Mouse (Mus musculus) brain, adult 2 months (tissue): Measurements from ENCODE around the gene Dcp1b.
A peak's percentile ranks its signal among the peaks of the same experiment; 100 is the strongest.
"Not testable (repeated sequence)": the region's sequence is repeated elsewhere in the genome, so short reads cannot be mapped to it uniquely, and the experiment has no call there.

Experiments
- DNase-seq: peaks from one replicate; pipeline ENCODE4 v3.0.0; 2011; ENCODE audit warnings: low read depth, low spot score

Gene Dcp1b

DNA sequence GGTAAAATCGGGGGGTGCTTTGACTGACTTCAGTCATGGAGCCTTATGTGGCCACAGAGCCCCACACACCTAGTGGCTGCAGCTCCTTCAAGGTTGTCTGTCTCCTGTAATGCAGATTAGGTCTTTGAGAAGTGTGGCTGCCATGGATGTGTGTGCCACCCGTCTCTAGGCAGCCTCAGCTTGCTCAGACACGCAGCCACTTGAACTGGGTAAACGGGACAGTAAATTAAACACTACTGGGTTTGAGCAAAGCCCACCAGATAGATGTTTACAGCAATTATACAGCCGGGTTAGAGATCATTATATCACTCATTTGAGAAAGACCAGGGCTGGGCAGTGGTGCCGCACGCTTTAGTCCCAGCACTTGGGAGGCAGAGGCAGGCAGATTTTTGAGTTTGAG lies 19.5 kb downstream of the Dcp1b start:
- DNase-seq = no peak

- no peak for DNase-seq
Observed at GRCm38 (mm10) chr6:119196382-119197305, 21.6 kb downstream of the Dcp1b start, which contains the start of gene Cacna1c. Gene Cacna1c, minus strand, starts transcription at chr6:119196418.

DNA sequence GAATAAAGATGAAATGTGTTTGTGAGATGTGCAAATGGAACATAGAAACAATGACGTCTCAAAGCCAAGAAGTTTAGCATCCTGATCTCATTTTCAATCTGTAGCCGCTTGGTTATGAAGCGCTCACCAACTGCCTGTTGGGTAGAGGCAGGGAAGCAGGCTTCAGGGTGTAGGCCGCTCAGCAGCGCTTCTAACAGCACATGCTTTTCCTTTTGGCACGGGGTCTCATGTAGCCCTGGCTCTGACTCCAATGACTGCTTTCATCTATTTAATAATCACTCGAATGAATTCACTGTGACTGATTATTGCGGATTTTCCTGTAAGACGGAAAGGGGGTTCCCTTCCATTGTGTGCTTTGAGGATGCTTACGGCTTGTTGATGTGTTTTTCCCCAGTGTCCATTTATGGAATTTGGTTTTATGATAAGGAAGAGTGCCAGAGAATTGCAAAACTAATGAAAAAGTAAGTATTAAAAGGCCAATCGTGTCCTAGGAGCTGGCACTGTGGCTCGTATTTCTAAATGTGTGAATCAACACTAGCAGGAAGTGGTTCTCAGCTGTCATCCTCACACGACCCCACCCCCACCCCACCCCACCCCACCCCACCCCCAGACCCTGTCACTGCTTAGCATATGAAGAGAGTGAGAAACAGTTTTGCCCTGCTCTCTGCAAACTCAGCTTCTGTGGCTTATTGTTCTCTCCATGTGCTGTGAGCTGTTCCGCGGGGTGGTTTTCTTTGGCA lies 23.7 kb downstream of the Dcp1b start:
- no peak for DNase-seq

GRCm38 (mm10) chr6:119199274-119199879 lies 24.3 kb downstream of the Dcp1b start:
- DNase-seq = no peak

- DNase-seq = no peak
Observed at GRCm38 (mm10) chr6:119200362-119200761, 25.3 kb downstream of the Dcp1b start.

DNA sequence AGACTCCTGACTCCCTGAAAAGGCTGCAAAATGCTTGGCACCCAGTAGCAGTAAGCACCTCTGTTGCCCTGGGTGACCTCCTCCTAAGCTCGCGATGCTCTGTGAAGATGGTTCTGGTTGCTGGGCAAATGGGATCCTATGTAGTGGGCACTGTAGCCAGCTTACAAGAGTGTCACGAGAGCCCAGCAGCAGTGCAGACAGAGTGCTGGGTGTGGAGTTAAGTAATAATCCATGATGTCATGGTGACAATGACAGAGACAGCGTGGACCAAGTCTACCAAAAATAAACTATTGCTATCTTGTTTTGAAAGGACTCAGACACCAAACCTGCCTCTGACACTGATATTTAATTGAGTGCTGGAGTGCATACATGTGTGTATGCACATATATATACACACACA lies 26.5 kb downstream of the Dcp1b start:
- DNase-seq = no peak

DNA sequence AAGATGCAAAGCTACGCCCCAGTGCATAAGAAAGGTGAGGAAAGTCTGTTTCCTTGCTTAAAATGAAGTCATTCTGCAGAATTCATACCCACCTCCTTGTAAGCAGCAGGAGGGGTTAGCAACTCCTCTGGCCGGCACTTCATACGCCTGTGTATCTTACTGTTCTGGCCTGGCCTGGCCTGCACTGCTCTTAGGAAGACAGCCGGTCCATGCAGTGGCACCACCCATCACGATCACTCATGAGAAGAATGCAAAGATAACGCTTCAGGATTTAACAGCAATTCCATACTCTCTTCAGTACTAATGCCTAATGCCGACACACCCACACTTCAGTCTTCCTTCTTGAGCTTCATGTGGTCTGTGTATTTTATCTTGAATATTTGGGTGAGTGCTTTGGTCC lies 29.2 kb downstream of the Dcp1b start:
- DNase-seq = no peak

DNA sequence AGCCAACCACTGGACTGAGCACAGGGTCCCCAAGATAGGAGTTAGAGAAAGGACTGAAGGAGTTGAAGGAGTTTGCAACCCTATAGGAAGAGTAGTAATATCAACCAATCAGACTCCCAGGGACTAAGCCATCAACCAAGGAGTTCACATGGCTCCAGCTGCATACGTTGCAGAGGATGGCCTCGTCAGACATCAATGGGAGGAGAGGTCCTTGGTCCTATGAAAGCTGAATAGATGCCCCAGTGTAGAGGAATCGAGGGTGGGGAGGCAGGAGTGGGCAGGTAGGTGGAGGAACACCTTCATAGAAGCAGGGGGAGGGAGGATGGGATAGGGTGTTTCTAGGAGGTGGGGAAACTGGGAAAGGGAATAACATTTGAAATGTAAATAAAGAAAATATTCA lies 29.9 kb downstream of the Dcp1b start:
- no peak for DNase-seq

DNA sequence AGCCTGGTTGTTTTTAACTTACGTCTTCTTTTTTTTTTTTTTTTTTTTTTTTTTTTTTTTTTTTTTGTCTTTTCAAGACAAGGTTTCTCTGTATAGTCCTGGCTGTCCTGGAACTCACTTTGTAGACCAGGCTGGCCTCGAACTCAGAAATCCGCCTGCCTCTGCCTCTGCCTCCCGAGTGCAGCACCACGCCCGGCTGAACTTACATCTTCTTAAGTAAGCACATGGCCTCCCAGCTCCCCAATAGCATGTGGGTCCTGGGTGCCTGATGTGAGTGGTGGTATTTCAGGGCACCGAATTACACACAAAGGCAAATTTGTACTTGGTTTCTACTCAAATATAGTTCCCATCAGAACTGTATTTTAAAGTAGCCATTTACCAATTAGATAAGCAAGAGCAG lies 31.0 kb downstream of the Dcp1b start:
- DNase-seq = not testable (repeated sequence)

DNA sequence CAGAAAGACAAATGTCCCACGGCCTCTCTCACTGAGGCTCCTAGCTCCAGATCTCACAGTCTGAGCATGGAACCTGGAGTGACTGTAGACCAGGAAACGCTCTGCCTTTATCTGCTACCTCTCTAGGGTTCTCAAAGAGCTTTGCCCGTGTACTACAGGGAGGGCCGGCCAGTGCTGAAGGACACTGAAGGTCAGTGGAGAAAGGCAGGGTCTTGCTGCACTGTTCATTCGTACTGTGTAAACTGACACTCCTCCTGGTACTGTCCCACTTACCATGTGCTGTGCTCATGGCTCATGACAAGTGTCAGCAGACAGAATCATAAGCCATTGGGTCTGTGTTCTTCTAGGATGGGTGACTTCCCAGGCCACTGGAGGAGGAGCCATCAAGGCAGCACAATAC lies 38.3 kb downstream of the Dcp1b start:
- no peak for DNase-seq

DNA sequence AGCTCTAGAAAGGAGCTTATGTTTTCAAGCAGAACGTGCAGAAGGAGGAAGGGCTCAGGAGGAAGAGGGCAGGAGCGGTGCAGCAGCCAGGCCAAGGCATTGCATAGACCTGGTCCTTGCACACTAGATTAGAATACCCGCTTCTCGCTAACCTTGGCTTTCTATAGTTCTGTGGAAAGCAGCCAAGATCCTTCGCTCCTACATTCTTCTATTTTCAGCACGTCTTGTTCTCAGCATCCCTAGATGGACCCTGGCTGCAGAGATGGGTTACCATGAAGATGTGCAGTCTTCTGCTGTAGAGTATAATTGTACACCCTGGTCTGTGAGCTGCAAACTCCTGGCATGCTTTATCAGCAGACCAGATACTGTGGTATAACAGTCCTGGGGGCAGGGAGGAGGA lies 39.1 kb downstream of the Dcp1b start:
- DNase-seq = peak; percentile 71

DNA sequence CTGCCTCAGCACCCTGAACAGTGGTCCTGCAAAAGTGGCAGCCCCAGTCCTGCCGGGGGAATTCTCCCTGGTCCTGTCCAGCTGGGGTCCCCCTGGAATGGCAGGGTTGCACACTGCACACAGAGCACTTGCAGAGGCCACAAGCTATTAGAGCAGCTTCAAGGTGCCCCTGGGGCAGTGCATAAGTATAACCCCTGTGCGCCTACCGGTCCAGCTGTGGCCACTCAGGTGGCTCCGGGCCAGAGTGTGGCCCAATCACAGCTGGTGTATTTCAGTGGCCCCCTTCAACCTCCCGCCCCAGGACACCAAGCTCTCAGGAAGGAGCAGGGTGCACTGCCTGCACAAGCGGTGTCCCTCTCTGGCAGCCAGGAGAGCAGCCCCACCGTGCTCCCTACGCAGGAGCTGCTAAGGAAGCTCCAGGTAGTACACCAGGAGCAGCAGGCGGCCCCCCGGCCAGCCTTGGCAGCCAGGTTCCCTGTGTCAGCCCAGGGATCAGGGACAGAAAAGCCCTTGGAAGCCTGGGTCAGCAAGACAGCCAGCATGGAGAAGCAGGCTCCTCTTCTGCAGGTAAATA lies 40.1 kb downstream of the Dcp1b start:
- no peak for DNase-seq

- DNase-seq = no peak
Observed at GRCm38 (mm10) chr6:119217661-119218060, 42.6 kb downstream of the Dcp1b start.

- no peak for DNase-seq
Observed at GRCm38 (mm10) chr6:119218591-119218990, 43.5 kb downstream of the Dcp1b start.

GRCm38 (mm10) chr6:119219237-119219870 lies 44.3 kb downstream of the Dcp1b start:
- DNase-seq = peak; percentile 74

DNA sequence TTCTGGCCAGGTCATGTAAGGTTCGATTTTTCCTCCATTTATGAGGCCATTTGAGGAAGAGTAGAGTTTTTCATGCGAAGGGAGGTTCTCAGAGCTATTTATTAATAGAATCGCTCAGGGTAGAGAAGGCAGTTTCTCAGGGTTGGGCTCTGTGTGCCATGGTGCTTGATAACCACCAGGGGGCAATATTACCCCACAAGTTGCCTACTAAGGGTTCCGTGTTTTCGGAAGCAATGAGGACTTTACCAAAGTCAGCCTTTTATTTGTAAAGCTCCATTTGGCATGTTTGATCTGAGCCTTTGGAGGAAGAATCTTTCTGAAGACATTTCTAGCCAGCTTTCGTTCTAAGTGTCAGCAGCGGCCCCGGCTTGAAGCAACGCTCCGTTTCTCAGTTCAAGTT lies 45.2 kb downstream of the Dcp1b start:
- DNase-seq = peak; percentile 90

- DNase-seq = peak; percentile 74
Observed at GRCm38 (mm10) chr6:119224451-119225195, 49.6 kb downstream of the Dcp1b start.

- DNase-seq = no peak
Observed at GRCm38 (mm10) chr6:119225226-119225625, 50.2 kb downstream of the Dcp1b start.

DNA sequence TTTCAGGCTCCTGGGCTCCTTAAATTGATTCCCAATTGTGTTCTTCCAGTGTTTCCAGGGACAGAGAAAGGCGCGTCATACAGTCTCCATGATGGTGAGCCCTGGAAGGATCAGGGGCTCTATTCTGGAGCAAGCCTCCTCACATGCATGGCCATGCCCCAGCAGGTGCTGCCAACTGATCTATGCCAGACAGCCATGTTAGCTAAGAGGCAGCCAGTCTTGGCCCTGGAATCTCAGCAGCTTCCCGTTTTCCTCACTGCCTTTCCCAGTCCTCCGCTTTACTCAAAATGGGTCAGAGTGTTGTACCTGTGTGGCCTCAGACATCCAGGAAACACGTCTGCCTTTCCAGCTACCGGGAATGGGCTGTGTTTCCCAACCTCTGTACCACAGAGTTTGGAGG lies 50.7 kb downstream of the Dcp1b start:
- no peak for DNase-seq

DNA sequence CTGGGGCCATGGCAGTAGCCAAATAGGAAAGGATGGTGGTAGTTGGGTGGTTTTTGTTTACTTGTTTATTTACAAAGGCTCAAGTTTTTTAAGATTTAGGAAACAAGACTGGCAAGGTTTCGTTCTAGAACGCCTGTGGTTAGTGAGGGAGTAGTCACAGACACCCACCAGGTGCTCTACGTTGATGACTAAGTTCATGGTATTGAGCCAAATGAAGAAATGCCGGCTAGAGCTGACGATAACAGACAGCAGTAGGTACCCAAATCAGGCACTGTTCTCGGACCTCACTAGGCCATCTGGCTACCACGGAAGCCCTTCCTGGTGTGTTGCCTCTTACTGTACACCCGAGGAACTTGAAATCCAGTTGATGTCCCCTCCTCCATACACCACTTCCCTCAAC lies 51.9 kb downstream of the Dcp1b start:
- no peak for DNase-seq
